Mouse (Mus musculus) lung, adult 2 months (tissue): ENCODE data around the gene Pcgf5.

ENCODE experiments used
- CTCF ChIP-seq: fragments of 200-500 bp; IDR thresholded peaks from 2 replicates; pipeline ENCODE4 v1.5.1; 2011; ENCODE audit warnings: mild to moderate bottlenecking, low read length, control low read depth; ENCODE audit not compliant: insufficient read depth
- POLR2A ChIP-seq: fragments of 200-500 bp; IDR thresholded peaks from 2 replicates; pipeline ENCODE4 v1.6.1; 2011; ENCODE audit warnings: low read depth, mild to moderate bottlenecking, control low read depth, low read length, borderline replicate concordance; ENCODE audit errors: extremely low read depth

DNA sequence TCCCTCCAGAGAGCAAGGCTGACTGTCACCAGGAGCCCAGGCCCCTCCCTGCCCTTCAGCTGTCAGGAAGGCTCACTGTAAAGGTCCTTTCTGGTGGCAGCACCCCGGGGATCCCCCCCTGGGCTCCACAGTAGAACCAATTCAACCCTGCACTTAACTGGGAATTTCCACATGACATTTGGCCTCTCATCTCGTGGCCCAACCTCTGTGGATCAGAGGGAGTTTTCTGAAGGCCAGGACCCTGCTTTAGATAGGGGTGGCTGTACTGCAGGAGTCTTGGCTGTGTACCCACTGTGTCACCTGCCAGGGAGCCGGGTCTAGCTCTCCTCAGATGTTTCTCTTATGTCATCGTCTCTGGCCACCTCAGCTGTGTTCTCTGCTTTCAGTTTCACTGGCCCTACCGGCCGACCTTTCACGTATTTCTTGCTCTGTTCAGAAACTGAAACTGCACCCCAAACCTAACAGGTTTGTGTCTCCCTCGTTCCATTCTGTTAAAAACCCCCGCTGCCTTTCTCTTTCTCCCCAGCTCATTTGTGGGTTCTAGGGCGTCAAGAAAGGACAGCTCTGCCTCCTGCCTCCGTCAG is 27.2 kb downstream of the Pcgf5 start:
- TF ChIP-seq CTCF: no peak
- TF ChIP-seq POLR2A: no peak
